Mouse (Mus musculus) right cerebral cortex, adult 18-20 months (tissue): Measurements from ENCODE around the gene Gm9918.
"Not testable (repeated sequence)": the region's sequence is repeated elsewhere in the genome, so short reads cannot be mapped to it uniquely, and the experiment has no call there.

ENCODE experiments used
- DNase-seq: peaks from one replicate; pipeline ENCODE4 v3.0.0; 2022; ENCODE audit warnings: mixed read lengths

The Gm9918 gene

DNA sequence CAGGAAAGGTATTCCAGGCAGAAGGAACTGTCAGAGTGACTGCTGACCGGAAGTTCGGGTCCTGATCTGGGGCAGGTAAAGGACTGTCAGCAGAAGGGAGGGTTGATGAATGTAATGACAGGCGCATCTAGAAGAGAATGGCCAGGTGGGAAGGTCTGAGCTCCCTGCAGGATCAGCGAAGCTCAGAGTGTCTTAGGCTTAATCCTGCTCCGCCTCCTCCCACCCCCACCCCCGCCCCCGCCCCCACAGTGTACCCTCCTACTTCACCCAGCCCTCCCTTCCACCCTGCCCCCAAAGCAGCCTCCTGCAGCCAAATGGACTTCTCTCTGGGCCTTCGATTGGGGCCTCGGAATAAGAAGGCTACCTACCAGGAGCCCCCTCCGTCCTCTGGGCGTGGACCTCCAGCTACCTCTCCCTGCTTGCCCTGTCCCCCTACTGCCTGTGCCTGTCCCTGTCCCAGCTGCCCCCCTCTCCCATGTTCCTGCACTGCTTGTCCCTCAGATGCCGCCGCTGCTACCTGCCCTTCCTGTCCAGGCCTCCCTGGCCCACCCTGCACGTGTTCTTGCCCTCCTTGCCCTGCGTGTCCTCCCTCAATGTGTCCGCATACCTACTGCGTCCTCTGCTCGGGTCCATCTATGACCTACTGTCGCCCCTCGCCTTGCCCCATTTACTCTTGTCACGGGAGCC lies at the start of gene Gm9918:
Gene Gm9918 (plus strand): TSS at position 290 of the 687 bp plus-strand sequence.
- DNase-seq, result no peak

DNA sequence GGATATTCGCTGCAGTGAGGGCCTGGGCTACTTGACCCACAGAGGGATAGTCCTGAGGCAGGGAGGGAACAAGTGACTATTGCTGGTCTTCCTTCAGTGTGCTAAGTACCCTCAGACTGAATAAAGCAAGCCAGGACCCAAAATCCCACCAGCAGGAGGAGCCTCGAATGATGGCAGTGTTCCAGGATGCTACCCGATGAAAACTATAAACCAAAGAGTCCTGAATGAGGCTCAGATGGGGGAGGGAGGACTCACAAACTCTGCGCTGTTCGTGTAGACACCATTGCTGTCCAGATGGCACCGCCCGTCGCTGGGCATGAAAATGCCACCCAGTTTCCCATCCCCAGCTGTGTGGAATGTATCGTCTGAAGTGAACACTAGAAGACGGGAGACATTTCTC lies 48.0 kb upstream of the Gm9918 start:
- no peak for DNase-seq

DNA sequence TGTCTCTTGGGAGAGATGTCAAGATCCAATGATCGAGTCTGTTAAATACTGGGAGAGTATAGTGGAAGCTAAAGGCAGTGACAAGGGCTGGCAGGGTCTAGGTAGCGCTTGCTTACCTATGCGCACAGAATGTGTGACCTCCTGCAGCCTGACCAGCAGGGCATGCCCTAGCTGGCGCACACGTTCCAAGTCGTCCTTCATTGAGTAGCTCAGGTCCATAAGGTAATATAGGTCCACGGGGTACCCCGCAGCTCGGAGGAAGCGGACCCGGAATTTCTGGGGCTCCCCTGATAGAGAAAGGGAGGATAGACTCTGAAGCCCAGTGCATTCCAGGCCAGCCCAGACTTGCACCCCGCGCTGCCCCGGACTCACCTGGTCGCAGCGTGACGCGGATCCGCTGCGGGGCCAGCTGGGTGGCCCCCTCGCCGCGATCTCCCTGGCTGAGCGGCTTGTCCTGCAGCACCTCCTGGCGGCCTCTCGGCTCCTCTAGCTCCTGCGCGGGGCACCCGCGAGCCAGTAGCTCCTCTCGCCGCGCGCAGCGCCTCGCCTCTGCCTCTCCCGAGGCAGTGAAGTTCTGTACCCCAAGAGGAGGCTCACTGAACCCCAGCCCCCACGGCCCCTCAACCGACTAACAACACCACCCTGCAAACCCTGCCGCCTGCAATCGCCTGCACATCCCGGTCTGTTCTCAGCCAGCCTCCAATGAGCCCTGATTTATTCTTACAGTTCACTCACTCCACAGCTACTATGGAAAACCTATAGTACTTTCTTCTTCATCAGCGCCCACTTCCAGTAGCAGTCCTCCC lies 46.0 kb upstream of the Gm9918 start:
- DNase-seq, result peak; percentile 80

DNA sequence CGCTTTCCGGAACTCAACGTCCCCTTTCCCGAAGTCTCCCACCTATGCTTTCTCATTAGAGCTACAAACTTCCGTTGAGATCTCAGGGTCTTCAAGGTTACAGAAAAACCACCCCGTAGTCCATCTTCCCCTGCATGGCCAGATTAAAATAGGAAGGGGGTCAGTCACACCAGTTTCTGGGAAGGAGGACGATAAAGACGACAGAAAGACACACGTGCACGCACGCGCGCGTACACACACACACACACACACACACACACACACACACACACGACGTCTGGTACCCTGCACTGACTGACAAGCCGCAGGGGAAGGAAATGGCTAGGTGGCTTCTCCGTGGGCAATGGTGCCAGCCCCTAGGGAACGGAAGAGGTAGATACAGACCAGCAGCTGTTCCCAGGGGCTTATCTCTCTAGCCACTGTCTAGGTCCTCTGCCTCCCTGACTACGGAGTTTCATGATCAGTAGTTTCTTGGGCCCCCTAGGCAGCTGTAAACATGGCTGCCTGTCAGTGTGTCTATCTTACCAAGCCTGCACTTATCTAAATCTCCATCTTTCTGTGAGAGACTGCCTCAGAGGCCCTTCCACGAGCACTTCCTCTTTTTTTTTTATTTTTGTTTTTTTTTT lies 45.3 kb upstream of the Gm9918 start:
- DNase-seq, result no peak

DNA sequence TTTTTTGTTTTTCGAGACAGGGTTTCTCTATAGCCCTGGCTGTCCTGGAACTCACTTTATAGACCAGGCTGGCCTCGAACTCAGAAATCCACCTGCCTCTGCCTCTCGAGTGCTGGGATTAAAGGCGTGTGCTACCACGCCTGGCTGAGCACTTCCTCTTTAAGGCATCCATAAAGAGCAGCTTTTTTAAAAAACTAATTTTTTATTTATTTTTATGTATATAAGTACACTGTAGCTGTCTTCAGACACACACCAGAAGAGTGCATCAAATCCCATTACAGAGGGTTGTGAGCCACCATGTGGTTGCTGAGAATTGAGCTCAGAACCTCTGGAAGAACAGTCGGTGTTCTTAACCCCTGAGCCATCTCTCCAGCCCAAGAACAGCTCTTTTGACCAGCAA lies 44.7 kb upstream of the Gm9918 start:
- DNase-seq, result not testable (repeated sequence)

DNA sequence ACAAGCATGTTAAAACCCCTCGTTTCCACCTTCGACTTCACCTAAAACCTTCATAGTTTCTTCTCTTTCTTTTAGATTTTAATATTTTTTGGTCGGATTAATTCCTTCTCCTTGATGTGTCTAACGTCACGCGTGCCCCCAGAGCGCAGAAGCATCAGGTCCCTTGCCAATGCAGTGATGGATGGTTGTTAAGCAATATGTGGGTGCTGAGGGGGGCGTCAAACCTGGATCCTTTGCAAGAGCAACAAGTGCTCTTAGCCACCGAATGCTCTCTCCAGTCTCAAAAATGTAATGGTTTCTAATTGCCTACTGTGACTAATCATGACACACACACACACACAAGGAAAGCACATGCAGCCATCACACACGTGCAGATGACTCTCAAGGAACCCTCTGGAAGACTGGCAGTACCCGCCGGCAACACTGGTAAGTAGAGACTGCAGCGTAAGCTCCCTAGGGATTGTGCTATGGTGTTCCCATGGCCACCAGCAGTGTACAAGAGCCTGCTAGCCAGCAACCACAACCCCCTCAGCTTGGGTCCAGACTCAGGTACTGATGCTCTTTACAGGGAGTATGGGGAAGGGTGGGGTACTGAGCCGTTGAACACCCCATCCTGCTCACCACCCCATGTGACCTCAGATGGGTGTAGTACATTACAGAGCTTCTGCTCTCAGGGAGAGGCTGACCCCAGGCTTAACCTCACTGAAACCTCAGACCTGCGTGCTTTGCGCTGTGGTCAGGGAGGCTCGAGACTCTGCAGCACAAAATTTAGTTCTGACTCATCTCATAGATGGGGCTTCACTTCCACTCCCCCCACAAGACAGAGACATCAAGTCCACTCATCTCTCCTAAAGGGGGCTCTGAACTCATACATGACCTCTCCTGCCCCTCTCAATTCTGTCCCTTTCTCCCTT lies 39.7 kb upstream of the Gm9918 start:
- no peak for DNase-seq

DNA sequence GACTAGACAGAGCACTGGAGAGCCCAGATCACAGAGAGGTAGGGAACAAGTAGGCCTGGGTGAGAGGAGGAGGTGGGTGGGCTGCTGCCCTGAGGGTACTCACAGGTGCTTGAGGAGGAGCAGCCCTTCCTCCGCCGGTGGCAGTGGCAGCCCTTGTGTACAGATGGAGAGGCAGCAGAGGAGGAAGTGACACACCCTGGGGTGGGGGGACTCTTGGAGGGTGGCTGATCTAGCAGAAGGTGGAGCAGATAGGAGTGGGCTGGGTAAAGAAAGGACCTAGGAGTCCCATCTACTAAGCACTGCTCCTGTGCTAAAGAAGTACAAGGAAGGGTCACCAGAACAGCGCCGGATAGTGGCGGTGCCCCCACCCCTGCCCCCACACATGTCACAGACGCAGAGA lies 38.6 kb upstream of the Gm9918 start, which contains the start of gene Itgb7:
Gene Itgb7 (minus strand): TSS at position 197 of the 400 bp plus-strand sequence.
- DNase-seq, result no peak

DNA sequence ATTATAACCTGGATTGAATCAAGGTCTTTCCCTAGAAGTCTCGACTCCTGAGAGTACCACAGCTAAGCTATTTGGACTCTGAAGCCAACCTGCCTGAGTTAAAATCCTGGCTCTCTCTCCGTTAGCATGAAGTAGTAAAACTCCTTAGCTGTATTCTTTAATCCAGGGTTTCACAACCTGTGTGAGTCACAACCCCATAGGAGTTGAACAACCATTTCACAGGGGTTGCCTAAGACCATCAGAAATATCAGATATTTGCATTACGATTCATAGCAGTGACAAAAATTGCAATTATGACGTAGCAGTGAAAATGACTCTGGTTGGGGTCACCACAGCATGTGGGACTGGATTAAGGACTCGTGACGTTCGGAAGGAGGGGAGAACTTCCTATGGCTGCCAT lies 37.6 kb upstream of the Gm9918 start:
- no peak for DNase-seq

DNA sequence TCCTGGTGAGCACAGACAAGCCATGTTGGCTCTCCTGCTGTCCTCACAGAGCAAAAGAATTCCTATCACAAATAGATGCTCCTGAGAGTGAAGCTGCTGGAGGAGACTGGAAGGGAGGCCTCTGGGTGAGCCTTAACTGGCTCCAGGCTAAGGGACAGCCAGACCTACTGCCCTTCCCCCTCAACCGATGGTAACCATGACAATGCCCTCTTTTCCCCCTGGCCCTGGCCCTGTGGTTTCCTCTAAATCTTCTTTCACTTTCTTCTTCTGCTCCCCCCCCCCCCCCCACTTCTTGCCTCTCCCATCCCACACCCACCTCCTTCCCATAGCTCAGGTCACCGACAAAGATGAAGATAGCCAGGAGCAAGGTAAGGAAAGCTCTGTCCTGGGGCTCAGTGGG lies 36.5 kb upstream of the Gm9918 start:
- DNase-seq, result no peak

DNA sequence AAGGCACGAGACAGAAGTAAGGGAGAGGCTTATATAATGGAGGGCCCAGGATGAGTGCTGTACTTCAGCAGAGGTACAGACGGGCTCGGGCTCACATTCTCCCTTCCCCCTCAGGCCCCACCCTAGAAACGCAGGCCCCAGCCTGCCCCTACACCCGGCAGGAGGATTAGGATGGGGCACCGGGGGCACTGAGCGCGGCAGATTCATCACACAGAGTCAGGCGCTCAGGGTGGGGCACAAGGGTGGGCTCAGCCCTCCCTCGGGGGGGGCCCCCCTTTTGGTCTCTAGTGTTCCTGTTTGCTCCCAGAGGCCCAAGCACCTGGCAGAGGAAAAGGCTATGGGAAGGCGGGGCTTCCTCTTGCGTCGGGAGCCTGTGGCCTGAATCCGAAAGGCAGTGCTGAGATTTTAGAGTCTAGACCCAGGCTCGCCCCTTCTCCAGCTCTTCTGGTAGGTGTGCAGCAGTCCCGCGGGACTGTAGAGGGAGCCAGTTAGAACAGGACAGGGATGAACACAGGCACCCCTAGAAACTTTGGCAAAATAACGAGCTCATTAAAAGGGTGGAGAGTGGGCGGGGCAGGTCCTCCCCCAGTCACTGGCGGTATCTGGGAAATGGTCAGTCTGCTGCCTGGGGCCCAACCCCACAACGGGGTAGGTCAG lies 34.9 kb upstream of the Gm9918 start:
- no peak for DNase-seq

DNA sequence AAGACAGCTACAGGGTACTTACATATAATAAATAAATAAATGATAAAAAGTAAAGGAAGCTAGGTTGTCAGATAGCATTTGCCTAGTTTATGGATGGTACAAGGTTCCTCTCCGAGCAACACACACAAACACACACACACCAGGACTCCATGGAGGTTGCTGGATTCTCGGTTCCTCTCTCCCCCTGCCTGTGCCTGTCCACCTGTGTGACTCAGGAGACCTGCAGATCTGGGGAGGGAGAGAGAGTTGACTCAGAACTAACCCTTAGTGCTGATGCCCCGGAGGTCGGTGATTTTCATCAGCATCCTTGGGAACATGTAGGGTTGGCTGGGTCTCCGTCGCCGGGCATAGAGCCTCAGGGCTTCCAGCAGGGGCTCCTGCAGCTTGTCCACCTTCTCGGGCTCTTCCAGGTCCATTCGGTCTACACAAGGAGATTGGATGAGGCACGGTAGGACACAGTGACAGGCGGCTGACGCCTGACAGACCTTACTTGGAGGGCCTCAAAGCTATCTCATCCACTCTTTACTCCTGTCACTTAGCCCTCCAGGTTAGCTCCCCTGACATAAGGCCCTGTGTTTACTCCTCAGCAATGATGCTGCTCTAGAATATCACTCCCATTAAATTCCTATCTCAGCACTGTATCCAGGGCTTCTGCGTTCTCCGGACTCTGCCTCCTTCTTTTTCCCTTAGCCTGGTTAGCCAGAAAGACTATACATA lies 31.7 kb upstream of the Gm9918 start:
- DNase-seq, result no peak

DNA sequence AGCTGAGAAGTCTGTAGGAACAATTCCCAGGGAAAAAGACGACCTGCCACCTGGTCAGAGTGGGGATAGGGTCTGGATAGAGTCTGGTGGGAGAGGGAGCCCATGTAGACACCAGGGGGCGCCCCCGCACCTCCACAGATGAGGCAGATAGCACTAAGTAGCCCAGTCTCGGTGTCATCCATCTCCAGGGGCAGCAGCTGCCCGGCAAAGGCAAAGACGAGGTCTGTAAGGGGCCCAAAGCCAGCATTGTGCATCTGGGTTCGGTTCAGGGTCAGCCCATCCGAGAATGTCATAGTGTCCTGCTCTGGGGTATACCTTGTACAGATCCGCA lies 31.1 kb upstream of the Gm9918 start:
- peak; percentile 66 for DNase-seq

DNA sequence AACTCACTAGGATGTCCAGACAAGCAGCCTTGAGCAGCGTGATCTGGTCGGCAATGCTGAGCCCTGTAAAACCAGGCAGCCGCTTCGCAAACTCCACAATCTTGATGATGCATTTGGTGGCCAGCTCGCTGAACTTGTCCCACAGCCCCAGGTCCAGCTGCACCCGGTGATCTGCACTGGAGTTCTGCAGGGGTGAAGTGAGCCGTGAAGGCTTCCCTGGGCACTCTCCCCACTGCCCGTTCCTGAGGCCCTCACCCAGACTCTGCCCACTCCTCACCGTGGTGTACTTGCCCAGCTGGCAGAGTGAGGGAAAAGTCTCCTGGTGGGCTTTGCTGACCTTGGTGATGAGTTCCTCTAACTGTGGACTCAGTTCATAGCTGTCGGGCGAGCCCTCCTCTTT lies 30.5 kb upstream of the Gm9918 start:
- DNase-seq, result no peak

DNA sequence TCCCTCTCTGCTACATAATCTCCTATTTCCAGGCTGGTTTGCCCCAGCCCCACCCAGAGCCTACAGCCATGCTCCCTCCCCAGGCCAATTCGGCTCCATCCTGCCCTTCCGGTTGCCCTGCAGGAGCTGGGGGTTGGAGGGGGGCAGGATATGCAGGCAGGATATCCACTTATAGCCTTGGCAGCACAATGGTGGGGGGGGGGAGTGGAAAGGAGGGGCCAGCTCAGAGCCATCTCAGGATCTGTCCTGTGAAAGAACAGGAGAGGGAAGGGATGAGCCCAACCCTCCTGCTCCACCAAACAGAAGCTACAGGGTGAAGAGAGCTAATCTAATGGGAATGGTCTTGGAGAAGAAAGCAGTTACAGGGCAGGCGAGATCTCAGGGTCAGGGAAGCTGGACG lies 29.8 kb upstream of the Gm9918 start:
- DNase-seq, result no peak

DNA sequence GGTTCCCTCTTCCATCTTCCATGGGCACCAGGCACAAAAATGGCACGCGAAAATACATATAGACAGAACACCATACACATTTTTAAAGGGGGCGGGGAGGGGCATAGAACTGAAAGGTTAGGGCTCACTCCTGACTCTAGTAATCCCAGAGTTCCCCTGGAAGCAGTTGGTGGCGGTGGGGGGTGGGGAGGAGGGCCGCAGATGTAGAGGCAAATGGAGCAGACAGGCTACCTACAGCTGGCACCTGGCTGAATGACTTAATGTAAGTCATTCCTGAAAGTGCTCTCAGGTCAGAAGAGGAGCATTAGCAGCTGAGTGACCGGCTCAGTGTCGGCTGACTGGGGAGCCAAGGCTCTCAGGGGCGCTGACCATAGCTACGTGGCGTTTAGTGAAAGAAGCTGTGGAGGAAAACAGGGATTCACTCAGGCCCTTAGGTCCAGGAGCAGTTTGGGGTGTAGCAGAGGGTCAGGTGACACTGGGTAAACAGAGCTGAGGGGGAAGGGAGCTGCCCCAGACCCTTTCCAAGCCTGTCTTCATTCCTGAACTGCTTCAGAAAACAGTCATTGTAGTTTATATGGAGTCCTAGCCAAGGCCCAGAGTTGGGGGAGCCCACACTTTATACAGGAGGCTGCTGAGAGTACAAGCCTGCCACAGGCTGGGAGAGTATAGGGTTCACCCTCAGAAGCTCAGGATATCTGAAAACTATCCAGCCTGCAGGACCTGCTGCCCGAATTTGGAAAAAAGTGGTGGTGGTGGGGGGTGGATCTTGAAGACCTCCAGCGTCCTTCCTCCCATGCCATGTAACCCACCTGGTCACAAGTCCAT lies 27.7 kb upstream of the Gm9918 start:
- no peak for DNase-seq

DNA sequence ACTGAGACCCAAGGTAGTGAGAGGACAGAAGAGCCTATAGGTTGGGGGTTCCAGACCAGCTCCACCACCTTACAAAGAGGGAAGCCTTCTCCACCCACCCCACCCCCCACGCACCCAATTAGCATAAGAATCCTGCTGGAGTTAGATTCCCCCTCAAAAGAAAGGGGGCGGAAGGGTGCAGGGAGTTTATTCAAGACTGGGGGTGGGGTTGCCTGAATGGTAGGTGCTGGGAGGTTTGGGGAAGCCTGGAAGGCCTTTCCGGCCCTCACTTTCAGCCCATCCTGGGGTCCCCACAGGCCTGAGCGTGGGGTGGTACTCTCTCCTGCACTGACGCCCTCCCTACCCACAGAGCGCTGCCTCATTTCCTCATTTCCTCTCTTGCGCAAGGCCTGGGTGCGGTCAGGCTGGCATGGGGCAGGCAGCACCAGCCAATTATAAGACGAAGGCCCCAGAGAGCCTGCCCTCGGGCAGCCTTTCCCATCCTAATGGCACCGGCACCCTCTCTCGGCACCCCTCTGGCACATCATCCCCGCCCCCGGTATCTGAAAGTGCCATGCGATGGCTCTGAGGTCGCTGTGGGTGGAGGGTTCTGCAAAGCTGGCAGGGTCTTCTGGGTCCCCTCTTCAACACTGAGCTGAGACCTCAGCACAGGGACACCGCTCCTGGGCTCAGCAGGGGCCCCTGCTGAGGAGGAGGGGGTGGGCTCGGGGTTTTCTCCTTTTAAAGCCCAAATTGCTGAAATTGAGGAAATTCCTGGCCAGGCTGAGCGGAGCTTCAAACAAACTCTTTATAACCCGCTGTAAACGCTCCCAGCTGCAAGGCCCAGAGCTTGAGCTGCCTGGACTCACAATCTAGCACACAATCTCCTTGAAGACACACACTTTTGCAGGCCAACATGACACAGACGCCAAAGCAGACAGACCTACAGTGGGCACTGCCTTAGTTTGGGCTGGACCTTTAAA lies 26.9 kb upstream of the Gm9918 start:
- DNase-seq, result no peak

DNA sequence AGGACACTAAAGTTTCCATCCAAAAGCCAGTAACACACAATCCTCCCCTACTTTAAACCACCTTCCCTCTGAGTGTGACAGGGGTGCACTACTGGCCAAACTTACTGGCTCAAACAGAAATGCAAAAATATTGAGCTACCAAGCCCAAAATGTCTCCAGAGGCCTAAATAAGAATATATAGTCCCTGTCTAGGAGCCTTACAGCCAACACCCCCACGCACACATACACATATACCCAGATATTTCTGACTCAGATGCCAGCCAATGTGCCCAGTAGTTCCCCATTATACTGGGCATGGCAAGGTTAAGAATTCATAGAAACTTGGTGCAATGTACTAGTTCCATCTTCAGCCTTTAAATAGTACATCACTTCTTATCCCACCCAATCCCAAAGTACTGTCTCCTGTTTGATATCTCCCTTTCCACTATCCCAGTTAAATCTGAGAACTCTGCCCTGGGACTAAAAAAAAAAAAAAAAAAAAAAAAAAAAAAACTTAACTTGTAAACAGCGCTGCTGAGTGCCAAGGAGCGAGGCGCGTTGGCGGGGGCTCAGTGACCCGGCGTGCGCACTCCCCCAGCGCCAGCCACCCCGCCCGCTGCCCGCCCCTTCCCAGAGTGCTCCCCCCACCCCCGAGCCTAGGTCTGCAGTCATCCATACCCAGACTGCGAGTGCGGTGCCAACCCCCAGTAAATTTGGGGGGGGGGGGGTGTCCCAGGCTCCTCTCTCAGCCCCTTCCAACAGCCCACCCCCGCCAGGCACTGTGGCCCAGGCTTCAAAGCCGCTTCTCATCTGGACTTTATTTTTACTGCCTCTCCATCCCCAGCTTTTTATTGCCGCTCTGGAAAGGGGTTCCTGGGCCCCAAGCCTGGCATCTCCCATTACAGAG lies 25.8 kb upstream of the Gm9918 start:
- DNase-seq, result no peak

DNA sequence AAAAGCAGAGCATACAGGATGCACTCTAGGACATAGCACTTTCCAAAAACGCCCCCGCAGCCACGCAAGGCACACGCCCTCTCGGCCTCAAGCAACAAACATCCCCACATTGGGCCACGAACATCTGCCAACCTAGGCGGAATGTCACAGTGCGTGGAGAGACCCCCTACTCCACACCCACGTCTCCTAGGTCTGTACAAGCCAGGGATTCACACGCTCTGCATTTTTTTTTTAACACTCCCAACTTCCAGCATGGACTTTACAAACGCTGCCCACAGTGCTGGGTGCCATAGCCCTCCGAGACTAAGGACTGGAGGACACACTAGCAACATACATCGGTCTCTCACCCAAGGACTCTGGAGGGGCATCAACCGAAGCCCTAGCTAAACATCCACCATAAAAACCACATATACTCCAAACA lies 24.9 kb upstream of the Gm9918 start:
- no peak for DNase-seq
